Mouse (Mus musculus): Measurements from ENCODE around the gene Mtch2.

DNA sequence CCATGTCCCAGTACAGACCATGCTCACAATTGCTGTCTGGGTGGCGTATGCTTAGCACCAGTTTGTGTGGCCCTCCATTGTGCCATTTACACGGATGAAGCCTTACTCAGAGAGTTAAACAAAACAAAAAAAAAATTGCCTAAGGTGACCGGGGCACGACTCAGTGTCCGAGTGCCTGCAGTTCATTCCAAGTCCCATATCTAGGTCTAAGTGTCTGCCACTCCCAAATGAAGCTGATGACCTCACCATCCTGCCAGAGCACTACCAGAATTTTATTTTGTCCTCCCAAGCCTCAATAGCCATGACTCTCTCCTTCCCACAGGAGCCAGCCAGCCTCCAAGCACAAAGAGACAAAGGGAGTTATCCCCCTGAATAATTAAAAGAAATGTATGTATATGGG is 40.7 kb downstream of the Mtch2 start:
- no peak for TF ChIP-seq CTCF (IDR thresholded peaks at IDR 0.05; ENCODE audit: borderline replicate concordance, control insufficient read depth, extremely low read depth, insufficient read depth, low read length, poor library complexity)
- no peak for TF ChIP-seq POLR2A (IDR thresholded peaks at IDR 0.05; ENCODE audit: control insufficient read depth, extremely low read depth, insufficient read depth, low read length, poor library complexity)
